ENCODE assay signal across 16 mouse cellular contexts in the genomic region with DNA sequence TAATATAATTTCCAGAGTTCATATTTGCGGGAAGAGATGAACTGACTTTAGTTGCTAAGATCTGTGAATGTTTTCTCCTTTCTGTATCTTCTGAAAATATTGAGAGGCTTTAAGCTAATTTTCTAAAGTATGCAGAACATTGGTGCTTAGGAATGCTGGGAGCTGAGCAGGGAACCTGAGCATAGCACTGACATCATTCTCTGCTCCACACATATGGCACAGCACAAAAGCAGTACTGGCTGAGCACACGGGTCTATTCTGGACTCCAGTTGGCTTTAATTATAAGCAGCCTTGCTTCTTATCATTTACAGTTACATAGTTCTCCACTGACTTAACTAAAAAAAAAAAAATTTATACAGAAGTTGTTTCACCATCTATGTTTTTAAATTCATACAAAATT.
DNase-seq lines count a peak whose midpoint lies in the region; ATAC-seq and TF ChIP-seq lines count a peak whose summit lies in the region.
"Had no signal": no experiment of that assay in that cellular context is flagged by ENCODE, and none has a peak within 500 bp of the region (broad histone marks: within the 10 kb centered on the region; RNA-seq: fewer than 3 reads in every experiment).

No protein-coding gene starts in this region.

- DNase-seq in cerebellum, adult 9-10 months: peak; percentile 56
- DNase-seq in cerebellum, postnatal 36 days: no peak
- no peak for DNase-seq in hindbrain, embryonic 11.5 days (ENCODE audit: low spot score)
- peak; percentile 90 for DNase-seq in brain, adult 2 months (ENCODE audit: low read depth, low spot score)
- DNase-seq in hindbrain, postnatal 0 days (ENCODE audit: low spot score): peak; percentile 38
- DNase-seq in adrenal gland, postnatal 14 days: no peak
- DNase-seq in thymus, postnatal 0 days (ENCODE audit: low spot score): no peak
- DNase-seq: adrenal gland, postnatal 36 days; cerebellum, adult 11-12 months; heart, adult 18-20 months; lung, postnatal 14 days; spleen, adult 18-20 months had no signal

- no peaks in the 10 kb centered on the region for H3K9me3 ChIP-seq in hindbrain, embryonic 15.5 days
- no peaks in the 10 kb centered on the region for H3K9me3 ChIP-seq in hindbrain, embryonic 11.5 days (ENCODE audit: control insufficient read depth, low read length)
- no peaks in the 10 kb centered on the region for H3K9me3 ChIP-seq in hindbrain, postnatal 0 days (ENCODE audit: low read length)
- H3K9me3 ChIP-seq: limb, embryonic 13.5 days had no signal

- 0 out of 2 replicates have a peak overlapping the region, but pooled peaks have one; percentile 91 for H3K27ac ChIP-seq in hindbrain, embryonic 15.5 days (replicated peaks)
- no peak overlapping the region for H3K27ac ChIP-seq in hindbrain, embryonic 11.5 days (ENCODE audit: low read depth, low read length)
- peak overlapping the region; percentile 87; the same call in 1 of the 2 replicates for H3K27ac ChIP-seq in hindbrain, postnatal 0 days
- H3K27ac ChIP-seq: limb, embryonic 13.5 days; stomach, postnatal 0 days had no signal

- WGBS in hindbrain, embryonic 15.5 days: 58% methylated on average over 2 of the region's 2 CpGs
- WGBS in hindbrain, embryonic 11.5 days: 67% methylated on average over 2 of the region's 2 CpGs
- 57% methylated on average over 2 of the region's 2 CpGs for WGBS in hindbrain, postnatal 0 days

- H3K4me1 ChIP-seq in hindbrain, embryonic 15.5 days (replicated peaks): peaks cover 18% of the 10 kb centered on the region
- no peaks in the 10 kb centered on the region for H3K4me1 ChIP-seq in hindbrain, embryonic 11.5 days (replicated peaks; ENCODE audit: control insufficient read depth, insufficient read depth, low read length)
- H3K4me1 ChIP-seq in hindbrain, postnatal 0 days (ENCODE audit: insufficient read depth, low read length): no peaks in the 10 kb centered on the region; the same call in 1 of the 2 replicates

- H3K27me3 ChIP-seq in hindbrain, embryonic 15.5 days: no peaks in the 10 kb centered on the region
- no peaks in the 10 kb centered on the region; the same call in 1 of the 2 replicates for H3K27me3 ChIP-seq in hindbrain, embryonic 11.5 days (ENCODE audit: control insufficient read depth, insufficient read depth, low read length)
- no peaks in the 10 kb centered on the region for H3K27me3 ChIP-seq in hindbrain, postnatal 0 days (ENCODE audit: insufficient read depth, low read length)

- no peak for TF ChIP-seq CTCF in hindbrain, postnatal 0 days (IDR thresholded peaks at IDR 0.05; ENCODE audit: low read depth)

- H3K4me3 ChIP-seq in hindbrain, embryonic 15.5 days: peak overlapping the region; percentile 65
- no peak overlapping the region for H3K4me3 ChIP-seq in hindbrain, embryonic 11.5 days (ENCODE audit: low read depth, low read length)
- peak overlapping the region; percentile 63 for H3K4me3 ChIP-seq in hindbrain, postnatal 0 days (ENCODE audit: low read length)
- H3K4me3 ChIP-seq: limb, embryonic 13.5 days had no signal

- H3K36me3 ChIP-seq in hindbrain, embryonic 15.5 days: no peaks in the 10 kb centered on the region
- H3K36me3 ChIP-seq in hindbrain, embryonic 11.5 days (ENCODE audit: control insufficient read depth, insufficient read depth, low read length): no peaks in the 10 kb centered on the region
- H3K36me3 ChIP-seq in hindbrain, postnatal 0 days (ENCODE audit: insufficient read depth, low read length): no peaks in the 10 kb centered on the region
- H3K36me3 ChIP-seq: limb, embryonic 13.5 days had no signal

- peak overlapping the region; percentile 76 for H3K4me2 ChIP-seq in hindbrain, embryonic 15.5 days
- H3K4me2 ChIP-seq in hindbrain, embryonic 11.5 days (replicated peaks; ENCODE audit: low read depth, low read length): no peak overlapping the region
- peak overlapping the region; percentile 72 for H3K4me2 ChIP-seq in hindbrain, postnatal 0 days (ENCODE audit: low read depth, low read length)
- H3K4me2 ChIP-seq: limb, embryonic 13.5 days had no signal

- ATAC-seq in hindbrain, embryonic 15.5 days (ENCODE audit: low FRiP score, low read depth): no peak
- no peak for ATAC-seq in hindbrain, embryonic 11.5 days (ENCODE audit: low FRiP score)
- no peak for ATAC-seq in hindbrain, postnatal 0 days
- ATAC-seq: inflammation-experienced regulatory T-cells, adult 6 months had no signal

- H3K9ac ChIP-seq in hindbrain, embryonic 15.5 days: peak overlapping the region; percentile 40; the same call in 1 of the 2 replicates
- no peak overlapping the region for H3K9ac ChIP-seq in hindbrain, embryonic 11.5 days (ENCODE audit: low read depth, low read length)
- 0 out of 2 replicates have a peak overlapping the region, but pooled peaks have one; percentile 17 for H3K9ac ChIP-seq in hindbrain, postnatal 0 days (replicated peaks; ENCODE audit: low read length)
- H3K9ac ChIP-seq: limb, embryonic 13.5 days had no signal

Comparison
In these comparisons a context has a peak if more than half of its experiments do, and no peak if none do; other contexts are left out.
1. DNase-seq: peak in cerebellum, adult 9-10 months (single experiment), brain, adult 2 months (single experiment) and hindbrain, postnatal 0 days (single experiment); none in cerebellum, postnatal 36 days (0 of 2), hindbrain, embryonic 11.5 days (single experiment), adrenal gland, postnatal 14 days (single experiment) and thymus, postnatal 0 days (single experiment).